Mouse (Mus musculus) kidney, embryonic 16.5 days (tissue): ENCODE results near the gene Prdm10. TPM values are rescaled to one million over a fixed set of nuclear protein-coding genes. Genes with fewer than 3 reads are reported as not detected.

Source experiments
- ATAC-seq: fragments of 200-750 bp; cut with Nextera tagmentation; 2 replicates; pipeline ENCODE4 v1.8.0; 2017; ENCODE audit warnings: moderate TSS enrichment; ENCODE audit not compliant: low FRiP score, low TSS enrichment
- H3K27ac ChIP-seq: fragments of 300-500 bp; sonication (generic); 2 replicates; pipeline ENCODE4 v1.5.1; 2014; ENCODE audit warnings: low read length
- H3K27me3 ChIP-seq: fragments of 300-500 bp; sonication (generic); 2 replicates; pipeline ENCODE4 v1.6.1; 2014; ENCODE audit warnings: low read length, control low read depth, mixed read lengths; ENCODE audit not compliant: insufficient read depth
- H3K36me3 ChIP-seq: fragments of 300-500 bp; sonication (generic); 2 replicates; pipeline ENCODE4 v1.6.1; 2014; ENCODE audit warnings: low read length, control low read depth, mixed read lengths; ENCODE audit not compliant: insufficient read depth
- H3K4me1 ChIP-seq: fragments of 300-500 bp; sonication (generic); 2 replicates; pipeline ENCODE4 v1.6.1; 2014; ENCODE audit warnings: low read length, control low read depth, mixed read lengths; ENCODE audit not compliant: insufficient read depth
- H3K4me2 ChIP-seq: fragments of 300-500 bp; sonication (generic); replicated peaks from 2 replicates; pipeline ENCODE4 v1.6.1; 2014; ENCODE audit warnings: low read depth, low read length
- H3K4me3 ChIP-seq: fragments of 300-500 bp; sonication (generic); 2 replicates; pipeline ENCODE4 v1.5.1; 2014; ENCODE audit warnings: mild to moderate bottlenecking, low read length
- H3K9ac ChIP-seq: fragments of 300-500 bp; sonication (generic); replicated peaks from 2 replicates; pipeline ENCODE4 v1.6.1; 2014; ENCODE audit warnings: low read length
- H3K9me3 ChIP-seq: fragments of 300-500 bp; sonication (generic); 2 replicates; pipeline ENCODE4 v1.6.1; 2016; ENCODE audit warnings: low read length, control low read depth
- WGBS: fragments of 180-500 bp; shearing (Covaris S2); extraction: QIAGEN DNeasy Blood & Tissue Kit; methylation state at CpG from one replicate; pipeline ENCODE4 v1.1.7; 2014; 5-methylcytosine and 5-hydroxymethylcytosine counted together
- polyA plus RNA-seq: library from polyadenylated mRNA; unstranded; fragments of >200 nt; fragmentation: Nextera tagmentation; extraction: Ambion mirVana; gene quantifications from 2 replicates; pipeline ENCODE4 v1.2.1, GENCODE M21; 2015

Gene Prdm10
- polyA plus RNA-seq, 1 experiment from 2014 or later, result 5.4 TPM

- Histone ChIP-seq H3K4me2 (no peak overlapping the region), H3K36me3 (no peaks in the 10 kb centered on the region), H3K27ac (no peak overlapping the region), H3K4me3 (no peak overlapping the region), H3K9ac (no peak overlapping the region), H3K27me3 (no peaks in the 10 kb centered on the region), H3K4me1 (no peaks in the 10 kb centered on the region), H3K9me3 (no peaks in the 10 kb centered on the region)
- no peak for ATAC-seq
- 76% methylated on average over 5 of the region's 5 CpGs for WGBS
Observed at GRCm38 (mm10) chr9:31243939-31244333, 36.4 kb upstream of the Prdm10 start.

GRCm38 (mm10) chr9:31245006-31245405, 35.3 kb upstream of the Prdm10 start:
- H3K27me3 ChIP-seq, result no peaks in the 10 kb centered on the region
- no peaks in the 10 kb centered on the region for H3K36me3 ChIP-seq
- H3K9ac ChIP-seq, result no peak overlapping the region
- no peak overlapping the region for H3K4me3 ChIP-seq
- H3K27ac ChIP-seq, result no peak overlapping the region
- no peak overlapping the region for H3K4me2 ChIP-seq
- no peak for ATAC-seq
- no peaks in the 10 kb centered on the region for H3K9me3 ChIP-seq
- H3K4me1 ChIP-seq, result no peaks in the 10 kb centered on the region
- WGBS, result 81% methylated on average over 6 of the region's 6 CpGs

GRCm38 (mm10) chr9:31246421-31246820, 33.9 kb upstream of the Prdm10 start:
- H3K27ac ChIP-seq, result no peak overlapping the region
- H3K4me2 ChIP-seq, result no peak overlapping the region
- H3K9ac ChIP-seq, result no peak overlapping the region
- H3K4me1 ChIP-seq, result no peaks in the 10 kb centered on the region
- peak; percentile 31; the same call in 1 of the 2 replicates for ATAC-seq
- 59% methylated on average over 6 of the region's 6 CpGs for WGBS
- H3K27me3 ChIP-seq, result no peaks in the 10 kb centered on the region
- H3K36me3 ChIP-seq, result no peaks in the 10 kb centered on the region
- no peak overlapping the region for H3K4me3 ChIP-seq
- H3K9me3 ChIP-seq, result no peaks in the 10 kb centered on the region

GRCm38 (mm10) chr9:31247447-31248220, 32.7 kb upstream of the Prdm10 start:
- no peaks in the 10 kb centered on the region for H3K9me3 ChIP-seq
- no peaks in the 10 kb centered on the region for H3K4me1 ChIP-seq
- no peak overlapping the region for H3K27ac ChIP-seq
- H3K4me3 ChIP-seq, result no peak overlapping the region
- no peak for ATAC-seq
- 73% methylated on average over 8 of the region's 8 CpGs for WGBS
- no peak overlapping the region for H3K9ac ChIP-seq
- no peaks in the 10 kb centered on the region for H3K27me3 ChIP-seq
- no peak overlapping the region for H3K4me2 ChIP-seq
- H3K36me3 ChIP-seq, result no peaks in the 10 kb centered on the region

GRCm38 (mm10) chr9:31252182-31252799, 28.0 kb upstream of the Prdm10 start:
- H3K27me3 ChIP-seq, result no peaks in the 10 kb centered on the region
- no peak overlapping the region for H3K9ac ChIP-seq
- no peak overlapping the region for H3K4me2 ChIP-seq
- H3K4me3 ChIP-seq, result no peak overlapping the region
- ATAC-seq, result no peak
- H3K27ac ChIP-seq, result 0 out of 2 replicates have a peak overlapping the region, but pooled peaks have one; percentile 13
- H3K4me1 ChIP-seq, result 0 out of 2 replicates have a peak, but pooled peaks cover 8% of the 10 kb centered on the region
- WGBS, result 73% methylated on average over 9 of the region's 10 CpGs
- no peaks in the 10 kb centered on the region for H3K9me3 ChIP-seq
- no peaks in the 10 kb centered on the region for H3K36me3 ChIP-seq

- H3K4me1 ChIP-seq, result 0 out of 2 replicates have a peak, but pooled peaks cover 8% of the 10 kb centered on the region
- peak; percentile 67; the same call in 1 of the 2 replicates for ATAC-seq
- peak overlapping the region; percentile 19 for H3K4me3 ChIP-seq
- H3K4me2 ChIP-seq, result peak overlapping the region; percentile 33
- H3K9me3 ChIP-seq, result no peaks in the 10 kb centered on the region
- H3K9ac ChIP-seq, result no peak overlapping the region
- H3K27me3 ChIP-seq, result no peaks in the 10 kb centered on the region
- H3K27ac ChIP-seq, result peak overlapping the region; percentile 37
- H3K36me3 ChIP-seq, result no peaks in the 10 kb centered on the region
- 42% methylated on average over 10 of the region's 10 CpGs for WGBS
Observed at GRCm38 (mm10) chr9:31253311-31253734, 27.0 kb upstream of the Prdm10 start.

- no peak for ATAC-seq
- H3K4me1 ChIP-seq, result 0 out of 2 replicates have a peak, but pooled peaks cover 8% of the 10 kb centered on the region
- H3K9me3 ChIP-seq, result no peaks in the 10 kb centered on the region
- H3K27me3 ChIP-seq, result no peaks in the 10 kb centered on the region
- H3K27ac ChIP-seq, result peak overlapping the region; percentile 37
- no peak overlapping the region for H3K4me3 ChIP-seq
- 66% methylated on average over 11 of the region's 11 CpGs for WGBS
- no peak overlapping the region for H3K9ac ChIP-seq
- H3K4me2 ChIP-seq, result peak overlapping the region; percentile 33; the same call in 1 of the 2 replicates
- H3K36me3 ChIP-seq, result no peaks in the 10 kb centered on the region
Observed at GRCm38 (mm10) chr9:31253866-31254696, 26.3 kb upstream of the Prdm10 start.

GRCm38 (mm10) chr9:31254697-31255004, 25.7 kb upstream of the Prdm10 start:
- Histone ChIP-seq H3K9ac (no peak overlapping the region), H3K27ac (no peak overlapping the region), H3K9me3 (no peaks in the 10 kb centered on the region), H3K4me1 (0 out of 2 replicates have a peak, but pooled peaks cover 8% of the 10 kb centered on the region), H3K27me3 (no peaks in the 10 kb centered on the region), H3K4me3 (no peak overlapping the region), H3K4me2 (no peak overlapping the region), H3K36me3 (no peaks in the 10 kb centered on the region)
- no peak for ATAC-seq
- WGBS, result 91% methylated on average over 7 of the region's 7 CpGs

- ATAC-seq, result no peak
- Histone ChIP-seq H3K9me3 (no peaks in the 10 kb centered on the region), H3K4me2 (no peak overlapping the region), H3K4me3 (no peak overlapping the region), H3K4me1 (0 out of 2 replicates have a peak, but pooled peaks cover 8% of the 10 kb centered on the region), H3K27me3 (no peaks in the 10 kb centered on the region), H3K27ac (no peak overlapping the region), H3K36me3 (no peaks in the 10 kb centered on the region), H3K9ac (no peak overlapping the region)
- WGBS, result 86% methylated on average over 7 of the region's 7 CpGs
Observed at GRCm38 (mm10) chr9:31255953-31256352, 24.4 kb upstream of the Prdm10 start.
